Mouse (Mus musculus): ENCODE data around the gene Atp23.

- TF ChIP-seq POLR2A (IDR thresholded peaks at IDR 0.05; ENCODE audit: control insufficient read depth, low read depth, low read length) (no peak), CTCF (IDR thresholded peaks at IDR 0.05; ENCODE audit: control insufficient read depth, insufficient read depth, insufficient replicate concordance, low read depth, low read length) (peak; percentile 45; the same call in 1 of the 2 replicates)
Measured at GRCm38 (mm10) chr10:126905086-126905485, 3.9 kb upstream of the Atp23 start.
